Mouse (Mus musculus): ENCODE data around the gene Eri3.

GRCm38 (mm10) chr4:117628464-117628863, 78.3 kb downstream of the Eri3 start:
- no peak for TF ChIP-seq CTCF (IDR thresholded peaks at IDR 0.05; ENCODE audit: low read depth, low read length)
- TF ChIP-seq TAL1 (conservative IDR thresholded peaks at IDR 0.05; ENCODE audit: low read depth, low read length): no peak
- TF ChIP-seq GATA1 (IDR thresholded peaks at IDR 0.05; ENCODE audit: borderline replicate concordance, low read length): no peak

Data from G1E (cell line).